Mouse (Mus musculus) cerebellum, postnatal 36 days (tissue): Measurements from ENCODE around the gene Nfic.

Experiments
- DNase-seq, 2 experiments: peaks; one replicate each; pipeline ENCODE4 v3.0.0; 2021 to 2022; ENCODE audit warnings: mixed read lengths in 2 of 2

Gene Nfic

GRCm38 (mm10) chr10:81455181-81455895 is at the start of gene Nfic:
Gene Nfic (minus strand): TSS chr10:81455635.
- DNase-seq: no peak

GRCm38 (mm10) chr10:81502658-81503057 is 47.2 kb upstream of the Nfic start:
- DNase-seq: peak; percentile 95 to 96

- DNase-seq: no peak
These were observed 46.4 kb upstream of the Nfic start for GRCm38 (mm10) chr10:81501863-81502262.

- DNase-seq: no peak
These were observed 44.6 kb upstream of the Nfic start, which contains the start of gene S1pr4 for GRCm38 (mm10) chr10:81500032-81500431. Gene S1pr4 (minus strand): TSS chr10:81500132.

- no peak for DNase-seq
These were observed 43.9 kb upstream of the Nfic start for GRCm38 (mm10) chr10:81499250-81499901.

- no peak for DNase-seq
These were observed 43.1 kb upstream of the Nfic start for GRCm38 (mm10) chr10:81498316-81499249.

- no peak for DNase-seq
These were observed 42.2 kb upstream of the Nfic start for GRCm38 (mm10) chr10:81497401-81498270.

GRCm38 (mm10) chr10:81496969-81497368 is 41.5 kb upstream of the Nfic start:
- no peak for DNase-seq

- DNase-seq: peak; percentile 97 to 99
These were observed 40.9 kb upstream of the Nfic start, which contains the start of gene Ncln for GRCm38 (mm10) chr10:81496264-81496901. Gene Ncln (minus strand): TSS chr10:81496392.

- no peak for DNase-seq
These were observed 40.3 kb upstream of the Nfic start for GRCm38 (mm10) chr10:81495616-81496263.

GRCm38 (mm10) chr10:81495151-81495550 is 39.7 kb upstream of the Nfic start:
- no peak for DNase-seq

- DNase-seq: no peak
These were observed 39.0 kb upstream of the Nfic start for GRCm38 (mm10) chr10:81494260-81495041.

- DNase-seq: no peak
These were observed 38.3 kb upstream of the Nfic start for GRCm38 (mm10) chr10:81493601-81494220.

- DNase-seq: no peak
These were observed 37.3 kb upstream of the Nfic start for GRCm38 (mm10) chr10:81492606-81493240.

- no peak for DNase-seq
These were observed 35.6 kb upstream of the Nfic start for GRCm38 (mm10) chr10:81491018-81491417.

- DNase-seq: no peak
These were observed 34.5 kb upstream of the Nfic start for GRCm38 (mm10) chr10:81489941-81490340.

- DNase-seq: no peak
These were observed 32.6 kb upstream of the Nfic start for GRCm38 (mm10) chr10:81488081-81488480.

- DNase-seq: no peak
These were observed 31.1 kb upstream of the Nfic start for GRCm38 (mm10) chr10:81486496-81486895.

- DNase-seq: no peak
These were observed 30.1 kb upstream of the Nfic start for GRCm38 (mm10) chr10:81485479-81486018.
